Mouse (Mus musculus): ENCODE measurements at regions not wholly inside any gene's neighbourhood (a gene's known extent, or its start where the extent isn't known, plus 50 kb on each side); places are given as distances from the start of the nearest gene placed in this dataset.
A peak's percentile ranks its signal among the peaks of the same experiment; 100 is the strongest.
"Not testable (repeated sequence)": the region's sequence is repeated elsewhere in the genome, so short reads cannot be mapped to it uniquely, and the experiment has no call there.

- DNase-seq: peak; percentile 4 to 15
Measured at GRCm38 (mm10) chr7:125181548-125181947, 262.9 kb upstream of the Kdm8 start.

DNA sequence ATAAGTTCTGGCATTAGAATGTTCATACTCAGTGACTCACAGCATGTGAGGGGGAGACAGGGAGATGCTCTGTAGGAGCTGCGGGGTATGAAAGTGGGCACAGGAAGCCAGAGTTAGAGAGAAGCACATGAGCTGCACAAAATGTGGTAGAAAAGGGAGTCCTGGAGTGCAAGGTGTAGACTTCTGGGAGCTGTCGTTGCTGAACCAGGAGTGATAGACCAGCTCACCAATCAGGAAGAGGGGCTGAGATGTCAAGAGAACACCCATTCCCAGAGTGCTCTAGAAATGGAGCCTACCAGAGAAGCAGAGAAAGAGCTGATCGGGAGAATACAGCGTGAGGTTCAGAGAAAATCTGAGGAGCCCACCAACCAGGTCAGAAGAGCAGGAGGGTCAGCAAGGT is 262.2 kb upstream of the Kdm8 start:
- no peak for DNase-seq

- not testable (repeated sequence) for DNase-seq
Measured at GRCm38 (mm10) chr7:125183011-125183410, 261.5 kb upstream of the Kdm8 start.

DNA sequence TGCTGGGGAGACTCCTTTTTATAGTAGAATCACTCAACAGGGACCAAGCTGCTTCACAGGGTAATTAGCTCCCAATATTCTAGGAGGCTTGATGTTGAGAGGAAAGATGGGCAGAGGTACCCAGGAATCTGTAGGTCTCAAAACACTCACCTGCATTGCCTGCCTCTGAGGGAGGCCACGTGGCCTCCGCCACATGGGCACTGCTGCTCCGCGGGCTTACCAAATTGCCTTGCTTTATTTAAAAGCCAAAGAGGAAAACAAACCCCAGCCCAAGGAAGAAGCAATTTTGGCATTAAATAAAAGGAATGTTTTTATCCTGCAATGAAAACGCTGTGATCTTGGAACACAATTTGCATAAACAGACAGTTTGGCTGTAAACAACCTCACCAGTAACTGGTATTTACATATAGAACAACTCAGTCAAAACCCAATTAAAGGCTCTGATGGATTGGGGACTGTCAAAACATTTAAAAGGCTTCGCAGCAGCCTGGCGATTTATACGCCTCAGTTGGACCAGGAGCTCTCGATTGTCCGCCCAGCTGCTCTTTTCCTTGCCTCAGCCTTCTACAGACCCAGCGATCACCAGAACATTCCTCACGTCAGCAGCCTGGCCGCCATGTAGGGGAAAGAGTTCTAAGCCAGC is 259.3 kb upstream of the Kdm8 start:
- DNase-seq: no peak

- DNase-seq: no peak
Measured at GRCm38 (mm10) chr7:125187011-125187740, 257.3 kb upstream of the Kdm8 start.

DNA sequence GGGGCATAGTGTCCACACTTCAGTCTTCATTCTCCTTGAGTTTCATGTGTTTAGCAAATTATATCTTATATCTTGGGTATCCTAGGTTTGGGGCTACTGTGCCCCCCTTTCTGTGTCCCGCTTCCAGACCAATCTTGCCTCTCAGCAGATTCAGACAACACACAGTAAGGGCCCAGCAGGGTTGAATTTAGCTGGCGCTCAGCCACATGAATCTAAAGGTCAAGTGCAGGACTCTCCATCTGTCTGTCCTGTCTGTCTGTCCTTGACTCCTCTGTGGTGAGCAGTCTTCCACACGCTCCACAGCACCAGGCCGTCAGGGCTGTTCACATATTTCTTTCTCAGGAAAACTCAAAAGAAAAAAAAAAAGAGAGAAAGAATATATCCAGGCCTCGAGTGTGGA is 255.5 kb upstream of the Kdm8 start:
- DNase-seq: peak; percentile 66 to 67

- no peak for DNase-seq
Measured at GRCm38 (mm10) chr7:125190067-125190466, 254.4 kb upstream of the Kdm8 start.

DNA sequence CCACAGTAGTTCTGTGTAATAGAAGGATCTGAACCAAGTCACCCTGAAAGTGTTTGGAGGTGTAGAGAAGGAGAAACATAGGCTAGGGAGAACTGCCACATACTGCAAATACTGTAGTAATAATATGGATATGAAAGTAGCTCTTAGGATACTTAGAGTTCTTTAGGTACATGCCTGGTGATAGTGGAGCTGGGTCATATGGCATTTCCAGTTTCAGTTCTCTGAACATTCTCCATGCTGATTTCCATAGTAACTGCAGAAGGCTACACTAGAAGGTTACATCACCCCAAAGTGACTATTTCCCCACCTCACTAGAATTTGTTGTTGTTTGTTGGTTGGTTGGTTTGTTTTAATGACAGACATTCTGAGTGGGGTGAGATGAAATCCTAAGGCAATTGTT is 253.2 kb upstream of the Kdm8 start:
- DNase-seq: no peak

DNA sequence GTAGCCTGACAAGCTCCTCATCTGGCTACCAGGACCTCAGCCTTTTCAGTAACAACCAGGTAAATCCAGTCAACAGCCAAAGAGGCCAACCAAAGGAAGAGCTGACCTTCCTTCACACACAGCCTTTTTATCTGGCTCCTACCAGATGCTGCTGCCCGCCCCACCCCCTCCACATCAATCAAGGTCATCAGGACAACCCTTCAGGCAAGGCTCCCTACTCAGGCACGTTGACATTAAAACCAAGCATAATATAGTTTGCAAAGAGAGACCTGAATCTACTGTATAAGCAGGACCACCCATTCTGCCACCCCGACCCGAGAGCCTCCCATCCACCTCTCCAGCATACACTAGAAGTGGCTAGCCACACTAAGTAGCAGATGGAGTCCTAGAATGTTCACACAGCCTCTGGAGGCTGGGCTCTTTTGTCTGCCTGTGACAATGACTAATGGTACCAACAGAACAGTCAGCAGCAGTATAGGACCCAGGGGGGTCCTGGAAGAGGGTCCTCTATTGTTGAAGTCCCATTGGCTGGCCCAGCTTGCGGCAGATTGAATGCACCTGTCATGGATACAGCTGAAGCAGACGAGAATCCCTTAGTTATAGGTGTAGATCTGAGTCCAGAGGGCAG is 233.0 kb upstream of the Kdm8 start:
- DNase-seq: no peak

- DNase-seq: no peak
Measured at GRCm38 (mm10) chr7:125214036-125214435, 230.4 kb upstream of the Kdm8 start.

DNA sequence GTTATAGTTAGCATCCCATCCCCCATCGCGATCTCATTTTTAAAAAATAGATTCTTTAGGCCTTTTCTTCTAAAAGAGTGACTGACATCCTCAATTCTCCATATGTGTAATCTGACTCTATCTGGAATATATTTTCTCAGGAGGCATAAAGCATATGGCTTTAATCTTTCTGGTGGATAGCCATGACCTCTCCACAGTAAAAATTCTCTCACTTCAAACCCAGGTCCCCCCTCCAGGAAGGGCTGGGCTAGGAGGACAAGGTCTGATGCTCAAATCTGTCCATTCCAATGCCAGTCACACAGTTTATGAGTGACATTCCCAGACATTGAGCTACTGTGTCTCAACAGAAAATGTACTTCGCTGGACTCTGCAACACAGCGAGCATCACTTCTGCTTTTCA is 226.8 kb upstream of the Kdm8 start:
- DNase-seq: no peak

DNA sequence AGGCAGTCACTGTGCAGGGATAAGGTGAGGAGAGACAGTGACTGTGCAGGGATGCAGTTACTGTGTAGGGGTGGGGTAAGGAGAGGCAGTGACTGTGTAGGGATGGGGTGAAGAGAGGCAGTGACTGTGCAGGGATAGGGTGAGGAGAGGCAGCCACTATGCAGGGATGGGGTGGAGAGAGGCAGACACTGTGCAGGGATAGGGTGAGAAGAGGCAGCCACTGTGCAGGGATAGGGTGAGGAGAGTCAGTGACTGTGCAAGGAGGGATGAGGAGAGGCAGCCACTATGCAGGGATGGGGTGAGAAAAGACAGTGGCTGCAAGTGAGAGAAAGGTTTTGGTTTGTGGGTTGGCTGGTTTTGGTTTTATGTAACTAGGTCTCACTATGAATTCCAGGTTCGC is 221.8 kb upstream of the Kdm8 start:
- no peak for DNase-seq

GRCm38 (mm10) chr7:125234911-125235310 is 209.6 kb upstream of the Kdm8 start:
- DNase-seq: no peak

- no peak for DNase-seq
Measured at GRCm38 (mm10) chr7:125237026-125237425, 207.4 kb upstream of the Kdm8 start.

DNA sequence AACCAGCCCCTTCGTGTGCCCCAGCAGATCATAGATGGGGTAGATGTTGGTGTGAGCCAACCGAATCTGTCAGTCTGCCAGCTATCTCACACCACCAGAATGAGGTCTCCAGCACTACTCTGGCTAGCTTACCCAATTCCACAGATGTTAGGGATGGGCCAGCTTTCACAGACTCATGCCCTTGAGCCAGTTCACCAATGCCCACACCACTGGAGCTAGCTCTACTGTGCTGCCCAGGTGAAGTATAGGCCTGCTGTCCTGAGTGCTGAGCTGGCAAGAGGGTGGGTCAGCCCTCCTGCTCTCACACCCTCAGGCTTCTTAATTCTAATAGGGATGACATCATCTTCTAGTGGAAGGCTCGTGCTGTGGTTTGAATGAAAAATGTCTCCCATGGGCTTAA is 201.5 kb upstream of the Kdm8 start:
- DNase-seq: no peak

DNA sequence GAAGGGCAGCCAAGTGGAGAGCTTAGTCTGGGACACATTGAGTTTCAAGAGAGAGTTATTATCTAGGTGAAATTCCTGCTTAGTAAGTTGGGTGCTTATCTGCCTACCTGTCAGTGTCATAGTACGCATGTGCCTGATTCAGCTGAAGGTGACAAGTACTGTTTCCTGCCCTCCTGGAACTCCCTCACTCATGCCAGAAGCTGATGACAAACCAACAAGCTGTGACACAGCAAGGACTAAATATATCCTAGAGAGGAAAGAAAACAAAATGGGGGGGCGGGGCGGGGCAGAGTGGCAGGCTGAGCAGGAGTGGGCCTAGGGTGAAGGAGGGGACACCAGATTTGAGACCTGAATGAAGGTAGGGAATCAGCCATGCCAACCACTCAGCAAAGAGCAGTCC is 196.1 kb upstream of the Kdm8 start:
- no peak for DNase-seq

DNA sequence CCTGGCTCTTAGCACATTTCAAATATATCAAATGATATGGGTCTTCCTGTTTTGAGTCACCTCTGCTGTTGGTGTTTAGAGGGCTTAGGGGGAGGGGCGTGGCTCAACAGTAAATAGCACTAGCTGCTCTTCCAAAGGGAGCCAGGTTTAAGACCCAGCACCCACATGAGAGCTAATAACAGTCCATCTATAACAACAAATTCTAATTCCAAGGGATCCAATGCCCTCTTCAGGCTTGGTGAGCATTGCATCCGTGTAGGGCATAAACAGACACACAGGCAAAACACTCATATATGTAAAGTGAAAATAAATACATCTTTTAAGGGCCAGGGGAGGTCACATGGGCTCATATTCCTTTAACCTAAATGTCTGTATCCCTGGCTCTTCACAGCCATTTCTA is 194.1 kb upstream of the Kdm8 start:
- DNase-seq: no peak

- DNase-seq: peak in 1 of 2 experiments; percentile 13
Measured at GRCm38 (mm10) chr7:125250970-125251585, 193.4 kb upstream of the Kdm8 start.

GRCm38 (mm10) chr7:125254302-125254701 is 190.2 kb upstream of the Kdm8 start:
- no peak for DNase-seq

DNA sequence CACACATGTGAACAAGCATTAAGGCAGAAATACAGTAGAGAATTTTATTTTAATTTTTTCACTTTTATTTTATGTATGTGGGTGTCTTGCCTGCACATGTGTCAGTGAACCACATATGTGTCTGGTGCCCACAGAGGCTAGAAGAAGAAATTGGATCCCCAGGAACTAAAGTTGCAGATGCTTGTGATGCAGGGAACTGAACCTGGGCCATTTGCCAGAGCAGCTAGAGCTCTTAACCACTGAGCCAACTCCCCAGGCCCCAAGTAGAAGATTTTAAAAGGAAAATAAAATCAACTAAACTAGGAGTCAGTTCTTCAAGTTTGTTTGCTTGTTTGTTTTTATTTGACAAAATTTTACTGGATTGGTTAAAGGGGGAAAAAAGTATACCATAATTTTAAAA is 185.5 kb upstream of the Kdm8 start:
- DNase-seq: peak in 1 of 2 experiments; percentile 13

GRCm38 (mm10) chr7:125262133-125262532 is 182.3 kb upstream of the Kdm8 start:
- DNase-seq: no peak

- no peak for DNase-seq
Measured at GRCm38 (mm10) chr7:125262672-125263365, 181.7 kb upstream of the Kdm8 start.

Measured in adrenal gland, postnatal 36 days (tissue).